Mouse (Mus musculus) cerebellum, adult 2 months (tissue): ENCODE results near the gene Cdca4.

ENCODE experiments used
- CTCF ChIP-seq: fragments of 200-500 bp; IDR thresholded peaks from 2 replicates; pipeline ENCODE4 v1.5.1; 2011; ENCODE audit warnings: low read depth, mild to moderate bottlenecking, control low read depth, low read length, moderate library complexity, borderline replicate concordance; ENCODE audit not compliant: insufficient read depth
- POLR2A ChIP-seq: fragments of 200-500 bp; IDR thresholded peaks from 2 replicates; pipeline ENCODE4 v1.6.1; 2011; ENCODE audit warnings: low read length, control low read depth, borderline replicate concordance; ENCODE audit not compliant: insufficient read depth

DNA sequence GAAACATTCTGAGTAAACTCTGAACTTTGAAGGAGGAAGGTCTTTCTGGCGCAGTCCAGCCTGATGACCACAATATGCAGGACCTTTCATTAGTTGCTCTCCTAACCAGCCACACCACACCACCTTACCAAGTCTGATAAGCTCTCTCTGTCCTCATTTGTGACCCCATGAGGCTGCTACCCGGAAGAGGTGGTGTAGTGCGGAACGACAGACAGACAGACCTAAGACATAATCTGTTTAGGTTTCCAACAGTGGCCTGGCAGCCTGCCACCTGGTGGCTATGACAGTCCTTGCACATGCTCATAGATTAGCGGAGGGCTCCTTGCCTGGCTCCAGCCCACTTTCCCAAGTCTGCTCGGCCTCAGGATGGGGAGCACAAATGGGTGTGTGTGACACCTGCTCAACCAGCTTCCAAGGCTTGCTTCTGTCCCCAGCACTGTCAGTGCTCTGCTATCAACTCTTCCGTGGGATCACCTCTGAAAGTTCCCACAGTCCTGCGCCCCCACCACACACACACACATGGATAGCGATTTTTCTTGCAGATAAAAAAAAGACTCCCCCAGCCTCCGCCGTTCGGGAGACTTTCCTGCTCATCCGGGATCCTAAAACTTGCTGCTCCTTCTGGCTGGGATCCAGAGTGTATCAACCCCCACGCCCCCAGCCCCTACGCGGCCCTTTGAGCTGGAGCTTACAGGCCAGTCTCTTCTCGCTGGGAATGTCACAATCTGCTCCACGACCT, 44.4 kb upstream of the Cdca4 start:
- TF ChIP-seq CTCF: peak; percentile 44; the same call in 1 of the 2 replicates
- TF ChIP-seq POLR2A: no peak
